8 mouse cellular contexts compared by ENCODE assay signal in the genomic region with DNA sequence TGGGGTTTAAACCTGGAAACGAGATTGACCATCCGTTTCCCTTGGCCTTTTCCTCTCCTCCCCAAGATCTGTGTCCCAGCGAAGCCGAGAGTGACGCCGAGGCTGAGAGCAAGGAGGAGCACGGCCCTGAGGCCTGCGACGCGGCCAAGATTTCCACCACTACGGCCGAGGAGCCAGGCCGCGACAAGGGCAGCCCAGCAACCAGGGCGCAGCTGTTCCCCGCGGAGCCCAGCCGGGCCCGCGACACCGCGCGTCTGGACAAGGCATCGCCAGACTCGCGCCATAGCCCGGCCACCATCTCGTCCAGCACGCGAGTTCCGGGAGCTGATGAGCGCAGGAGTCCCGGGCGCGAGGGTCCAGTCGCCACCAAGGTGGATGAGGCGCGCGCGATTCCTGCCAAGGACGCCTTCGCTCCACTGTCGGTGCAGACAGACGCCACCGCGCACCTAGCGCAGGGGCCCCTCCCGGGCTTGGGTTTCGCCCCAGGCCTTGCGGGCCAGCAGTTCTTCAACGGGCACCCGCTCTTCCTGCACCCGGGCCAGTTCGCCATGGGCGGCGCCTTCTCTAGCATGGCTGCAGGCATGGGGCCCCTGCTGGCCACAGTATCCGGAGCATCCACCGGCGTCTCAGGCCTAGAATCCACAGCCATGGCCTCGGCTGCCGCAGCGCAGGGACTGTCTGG. TPM values are rescaled to one million over a fixed set of nuclear protein-coding genes. Genes with fewer than 3 reads are reported as not detected.
DNase-seq lines count a peak whose midpoint lies in the region; ATAC-seq and TF ChIP-seq lines count a peak whose summit lies in the region.

No protein-coding gene starts in this region.

- no peak for TF ChIP-seq CTCF in embryonic fibroblast, embryonic 13.5 days (IDR thresholded peaks at IDR 0.05; ENCODE audit: borderline replicate concordance, insufficient read depth, low read length)

- no peak for DNase-seq in heart, postnatal 10 days
- DNase-seq in Muller cell, postnatal 12 days (ENCODE audit: inconsistent ontology term): peak; percentile 74
- no peak for DNase-seq in layer of hippocampus, postnatal 14 days (ENCODE audit: low spot score in 2 of 2)
- DNase-seq in cerebellum, adult 18-20 months: no peak
- no peak for DNase-seq in left cerebral cortex, adult 11 months (ENCODE audit: low spot score)

- H3K27ac ChIP-seq in heart, embryonic 15.5 days: no peak overlapping the region
- H3K27ac ChIP-seq in embryonic fibroblast, embryonic 13.5 days (ENCODE audit: insufficient read depth, low read length): peak overlapping the region; percentile 35; the same call in 1 of the 2 replicates
- no peak overlapping the region for H3K27ac ChIP-seq in liver, embryonic 16.5 days (ENCODE audit: low read length)

- 0 out of 2 replicates have a peak, but pooled peaks have one; percentile 14 for ATAC-seq in heart, embryonic 15.5 days (replicated peaks; ENCODE audit: insufficient number of reproducible peaks, insufficient read depth, low FRiP score, low read depth)
- ATAC-seq in liver, embryonic 16.5 days (ENCODE audit: low read depth): no peak

- peak overlapping the region; percentile 26; the same call in 1 of the 2 replicates for H3K9ac ChIP-seq in heart, embryonic 15.5 days
- no peak overlapping the region for H3K9ac ChIP-seq in liver, embryonic 16.5 days (ENCODE audit: low read depth, low read length)

- H3K27me3 ChIP-seq in heart, embryonic 15.5 days: peaks cover 90% of the 10 kb centered on the region
- H3K27me3 ChIP-seq in liver, embryonic 16.5 days (ENCODE audit: control insufficient read depth, insufficient read depth, low read depth, low read length): peaks cover 55% of the 10 kb centered on the region

- no peaks in the 10 kb centered on the region for H3K9me3 ChIP-seq in heart, embryonic 15.5 days (replicated peaks)
- no peaks in the 10 kb centered on the region for H3K9me3 ChIP-seq in liver, embryonic 16.5 days (replicated peaks; ENCODE audit: control insufficient read depth, low read length)

- WGBS in heart, embryonic 15.5 days: 19% methylated on average over 62 of the region's 62 CpGs
- 9% methylated on average over 62 of the region's 62 CpGs for whole genome bisulfite sequencing in liver, embryonic 16.5 days (ENCODE audit: insufficient replicate concordance)

- peak overlapping the region; percentile 18 for H3K4me3 ChIP-seq in heart, embryonic 15.5 days
- H3K4me3 ChIP-seq in embryonic fibroblast, embryonic 13.5 days (ENCODE audit: insufficient read depth, low read length): peak overlapping the region; percentile 24; the same call in 1 of the 2 replicates
- no peak overlapping the region for H3K4me3 ChIP-seq in liver, embryonic 16.5 days (ENCODE audit: low read depth, low read length)

- intact Hi-C loops in heart, postnatal 10 days (cut with DNase I): no loop called here

- no peaks in the 10 kb centered on the region for H3K36me3 ChIP-seq in heart, embryonic 15.5 days
- H3K36me3 ChIP-seq in liver, embryonic 16.5 days (ENCODE audit: control insufficient read depth, insufficient read depth): no peaks in the 10 kb centered on the region

- H3K4me1 ChIP-seq in heart, embryonic 15.5 days (replicated peaks): peaks cover 15% of the 10 kb centered on the region
- no peaks in the 10 kb centered on the region; the same call in none of the 2 replicates for H3K4me1 ChIP-seq in embryonic fibroblast, embryonic 13.5 days (ENCODE audit: control insufficient read depth, insufficient read depth, low read length)
- peaks cover 3% of the 10 kb centered on the region; the same call in 1 of the 2 replicates for H3K4me1 ChIP-seq in liver, embryonic 16.5 days (ENCODE audit: control insufficient read depth, low read depth, low read length)

- peak overlapping the region; percentile 46 for H3K4me2 ChIP-seq in heart, embryonic 15.5 days
- 0 out of 2 replicates have a peak overlapping the region, but pooled peaks have one; percentile 1 for H3K4me2 ChIP-seq in liver, embryonic 16.5 days (ENCODE audit: low read depth, low read length)

- TF ChIP-seq POLR2A in embryonic fibroblast, embryonic 13.5 days (IDR thresholded peaks at IDR 0.05; ENCODE audit: low read depth, low read length): no peak

RNA-seq across cellular contexts. Expression of gene Tbx3, which starts 10.0 kb away (rescaled TPM):
- 10.0 and 11.4 TPM in 2 replicates for polyA plus RNA-seq in heart, embryonic 15.5 days (2015; fragmentation: Nextera tagmentation; extraction: Ambion mirVana)
- 10 to 100 TPM; 18.8 to 20.4 TPM for total RNA-seq in heart, postnatal 10 days (2021)
- 16.8 and 20.9 TPM in 2 replicates for polyA plus RNA-seq in embryonic fibroblast, embryonic 13.5 days (2011; ENCODE audit: insufficient read length, low read depth, missing spikeins)
- polyA plus RNA-seq in liver, embryonic 16.5 days (2015; fragmentation: Nextera tagmentation; extraction: Ambion mirVana): 2.4 and 2.7 TPM in 2 replicates
- total RNA-seq in layer of hippocampus, postnatal 14 days (2021): 1 to 10 TPM; 3.1 to 3.9 TPM
